Mouse (Mus musculus): ENCODE measurements around the gene Ptprk. TPM values are rescaled to one million over a fixed set of nuclear protein-coding genes. Genes with fewer than 3 reads are reported as not detected.

Ptprk gene
- total and polyA plus RNA-seq, 2 experiments from 2014 or later, result 25.6 to 70.3 TPM

GRCm38 (mm10) chr10:28128011-28128410 is 53.4 kb downstream of the Ptprk start:
- Histone ChIP-seq H3K4me3 (ENCODE audit: low read depth, low read length) (no peak overlapping the region), H3K4me2 (ENCODE audit: low read depth, low read length) (no peak overlapping the region), H3K36me3 (replicated peaks; ENCODE audit: control insufficient read depth, insufficient read depth, low read length) (no peaks in the 10 kb centered on the region), H3K27me3 (ENCODE audit: control insufficient read depth, insufficient read depth, low read length) (no peaks in the 10 kb centered on the region), H3K9ac (replicated peaks; ENCODE audit: low read depth, low read length) (no peak overlapping the region), H3K27ac (ENCODE audit: low read depth) (peak overlapping the region; percentile 57), H3K9me3 (replicated peaks; ENCODE audit: control insufficient read depth, low read length) (no peaks in the 10 kb centered on the region), H3K4me1 (ENCODE audit: control insufficient read depth, insufficient read depth) (peaks cover 18% of the 10 kb centered on the region)
- TF ChIP-seq CTCF (IDR thresholded peaks at IDR 0.05; ENCODE audit: low read depth), result no peak
- TF ChIP-seq EP300 (IDR thresholded peaks at IDR 0.05; ENCODE audit: low read depth), result no peak
- ATAC-seq (ENCODE audit: insufficient read depth, low read depth) (no peak), DNase-seq (ENCODE audit: low spot score) (no peak)
- WGBS, result 73% methylated on average over 5 of the region's 5 CpGs

GRCm38 (mm10) chr10:28128450-28128849 is 53.8 kb downstream of the Ptprk start:
- no peak overlapping the region for H3K9ac ChIP-seq (replicated peaks; ENCODE audit: low read depth, low read length)
- peak overlapping the region; percentile 57 for H3K27ac ChIP-seq (ENCODE audit: low read depth)
- TF ChIP-seq EP300 (IDR thresholded peaks at IDR 0.05; ENCODE audit: low read depth) (0 out of 2 replicates have a peak, but pooled peaks have one; percentile 58), CTCF (IDR thresholded peaks at IDR 0.05; ENCODE audit: low read depth) (no peak)
- DNase-seq (ENCODE audit: low spot score), result peak; percentile 56
- peaks cover 18% of the 10 kb centered on the region for H3K4me1 ChIP-seq (ENCODE audit: control insufficient read depth, insufficient read depth)
- H3K4me2 ChIP-seq (ENCODE audit: low read depth, low read length), result no peak overlapping the region
- no peaks in the 10 kb centered on the region for H3K27me3 ChIP-seq (ENCODE audit: control insufficient read depth, insufficient read depth, low read length)
- H3K9me3 ChIP-seq (replicated peaks; ENCODE audit: control insufficient read depth, low read length), result no peaks in the 10 kb centered on the region
- peak; percentile 83 for ATAC-seq (ENCODE audit: insufficient read depth, low read depth)
- H3K4me3 ChIP-seq (ENCODE audit: low read depth, low read length), result no peak overlapping the region
- H3K36me3 ChIP-seq (replicated peaks; ENCODE audit: control insufficient read depth, insufficient read depth, low read length), result no peaks in the 10 kb centered on the region
- 24% methylated on average over 4 of the region's 4 CpGs for WGBS

- H3K4me2 ChIP-seq (ENCODE audit: low read depth, low read length), result no peak overlapping the region
- no peaks in the 10 kb centered on the region for H3K9me3 ChIP-seq (replicated peaks; ENCODE audit: control insufficient read depth, low read length)
- no peak for DNase-seq (ENCODE audit: low spot score)
- 0 out of 2 replicates have a peak overlapping the region, but pooled peaks have one; percentile 8 for H3K27ac ChIP-seq (ENCODE audit: low read depth)
- ATAC-seq (ENCODE audit: insufficient read depth, low read depth), result no peak
- H3K27me3 ChIP-seq (ENCODE audit: control insufficient read depth, insufficient read depth, low read length), result no peaks in the 10 kb centered on the region
- no peaks in the 10 kb centered on the region for H3K36me3 ChIP-seq (replicated peaks; ENCODE audit: control insufficient read depth, insufficient read depth, low read length)
- WGBS, result 56% methylated on average over 9 of the region's 9 CpGs
- no peak overlapping the region for H3K9ac ChIP-seq (replicated peaks; ENCODE audit: low read depth, low read length)
- TF ChIP-seq EP300 (IDR thresholded peaks at IDR 0.05; ENCODE audit: low read depth), result no peak
- TF ChIP-seq CTCF (IDR thresholded peaks at IDR 0.05; ENCODE audit: low read depth), result no peak
- H3K4me3 ChIP-seq (ENCODE audit: low read depth, low read length), result no peak overlapping the region
- peaks cover 12% of the 10 kb centered on the region for H3K4me1 ChIP-seq (ENCODE audit: control insufficient read depth, insufficient read depth)
These were observed 55.8 kb downstream of the Ptprk start for GRCm38 (mm10) chr10:28130422-28130821.

GRCm38 (mm10) chr10:28133770-28134169 is 59.1 kb downstream of the Ptprk start:
- Histone ChIP-seq H3K9ac (replicated peaks; ENCODE audit: low read depth, low read length) (no peak overlapping the region), H3K4me1 (ENCODE audit: control insufficient read depth, insufficient read depth) (peaks cover 3% of the 10 kb centered on the region), H3K27ac (ENCODE audit: low read depth) (no peak overlapping the region), H3K4me3 (ENCODE audit: low read depth, low read length) (no peak overlapping the region), H3K27me3 (ENCODE audit: control insufficient read depth, insufficient read depth, low read length) (no peaks in the 10 kb centered on the region), H3K4me2 (ENCODE audit: low read depth, low read length) (no peak overlapping the region), H3K9me3 (replicated peaks; ENCODE audit: control insufficient read depth, low read length) (no peaks in the 10 kb centered on the region), H3K36me3 (replicated peaks; ENCODE audit: control insufficient read depth, insufficient read depth, low read length) (no peaks in the 10 kb centered on the region)
- DNase-seq (ENCODE audit: low spot score) (no peak), ATAC-seq (ENCODE audit: insufficient read depth, low read depth) (no peak)
- 77% methylated on average over 4 of the region's 4 CpGs for WGBS
- TF ChIP-seq CTCF (IDR thresholded peaks at IDR 0.05; ENCODE audit: low read depth) (no peak), EP300 (IDR thresholded peaks at IDR 0.05; ENCODE audit: low read depth) (no peak)

- DNase-seq (ENCODE audit: low spot score) (no peak), ATAC-seq (ENCODE audit: insufficient read depth, low read depth) (no peak)
- WGBS, result 56% methylated on average over 4 of the region's 4 CpGs
- Histone ChIP-seq H3K4me3 (ENCODE audit: low read depth, low read length) (no peak overlapping the region), H3K4me2 (ENCODE audit: low read depth, low read length) (no peak overlapping the region), H3K27ac (ENCODE audit: low read depth) (no peak overlapping the region), H3K9me3 (replicated peaks; ENCODE audit: control insufficient read depth, low read length) (no peaks in the 10 kb centered on the region), H3K4me1 (ENCODE audit: control insufficient read depth, insufficient read depth) (0 out of 2 replicates have a peak, but pooled peaks cover 5% of the 10 kb centered on the region), H3K9ac (replicated peaks; ENCODE audit: low read depth, low read length) (no peak overlapping the region), H3K27me3 (ENCODE audit: control insufficient read depth, insufficient read depth, low read length) (no peaks in the 10 kb centered on the region), H3K36me3 (replicated peaks; ENCODE audit: control insufficient read depth, insufficient read depth, low read length) (no peaks in the 10 kb centered on the region)
- TF ChIP-seq EP300 (IDR thresholded peaks at IDR 0.05; ENCODE audit: low read depth), result no peak
- TF ChIP-seq CTCF (IDR thresholded peaks at IDR 0.05; ENCODE audit: low read depth), result no peak
These were observed 63.8 kb downstream of the Ptprk start for GRCm38 (mm10) chr10:28138399-28138798.

- H3K4me1 ChIP-seq (ENCODE audit: control insufficient read depth, insufficient read depth), result peaks cover 13% of the 10 kb centered on the region; the same call in 1 of the 2 replicates
- no peak overlapping the region for H3K9ac ChIP-seq (replicated peaks; ENCODE audit: low read depth, low read length)
- ATAC-seq (ENCODE audit: insufficient read depth, low read depth), result no peak
- no peak overlapping the region for H3K4me3 ChIP-seq (ENCODE audit: low read depth, low read length)
- no peak for DNase-seq (ENCODE audit: low spot score)
- H3K9me3 ChIP-seq (replicated peaks; ENCODE audit: control insufficient read depth, low read length), result no peaks in the 10 kb centered on the region
- no peaks in the 10 kb centered on the region for H3K27me3 ChIP-seq (ENCODE audit: control insufficient read depth, insufficient read depth, low read length)
- H3K36me3 ChIP-seq (replicated peaks; ENCODE audit: control insufficient read depth, insufficient read depth, low read length), result no peaks in the 10 kb centered on the region
- no peak overlapping the region for H3K4me2 ChIP-seq (ENCODE audit: low read depth, low read length)
- no peak overlapping the region for H3K27ac ChIP-seq (ENCODE audit: low read depth)
- TF ChIP-seq CTCF (IDR thresholded peaks at IDR 0.05; ENCODE audit: low read depth) (no peak), EP300 (IDR thresholded peaks at IDR 0.05; ENCODE audit: low read depth) (no peak)
- WGBS, result 93% methylated on average over 1 of the region's 1 CpGs
These were observed 69.8 kb downstream of the Ptprk start for GRCm38 (mm10) chr10:28144459-28144858.
